Mouse (Mus musculus): ENCODE results near the gene Ndufc1. TPM values are rescaled to one million over a fixed set of nuclear protein-coding genes. Genes with fewer than 3 reads are reported as not detected.
A peak's percentile ranks its signal among the peaks of the same experiment; 100 is the strongest.

The Ndufc1 gene
- total and polyA plus RNA-seq, 3 experiments, result 159 to 213 (median 206) TPM

DNA sequence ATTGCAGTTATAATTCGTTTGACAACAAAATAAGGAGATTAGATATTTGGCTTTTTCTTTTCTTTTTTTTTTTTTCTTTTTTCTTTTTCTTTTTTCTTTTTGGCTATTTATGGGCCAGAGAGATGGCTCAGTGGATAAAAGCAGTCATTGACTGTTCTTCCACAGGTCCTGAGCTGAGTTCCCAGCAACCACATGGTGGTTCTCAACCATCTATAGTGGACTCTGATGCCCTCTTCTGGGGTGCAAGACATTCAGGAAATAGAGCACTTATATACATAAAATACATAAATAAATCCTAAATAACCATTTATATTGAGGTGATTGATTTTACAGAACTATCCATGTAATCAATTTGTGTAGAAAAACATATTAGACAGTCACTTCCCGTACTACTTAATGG lies 8.7 kb upstream of the Ndufc1 start (continued):
- peak; percentile 55 for TF ChIP-seq MXI1 (IDR thresholded peaks at IDR 0.05; ENCODE audit: low read depth, low read length)
- no peak for TF ChIP-seq SMC3 (IDR thresholded peaks at IDR 0.05; ENCODE audit: low read depth, low read length)
- peak; percentile 60; the same call in 1 of the 2 replicates for TF ChIP-seq MYC (IDR thresholded peaks at IDR 0.05; ENCODE audit: low read depth, low read length)
- TF ChIP-seq POLR2A (IDR thresholded peaks at IDR 0.05; ENCODE audit: low read depth, low read length), result no peak
- TF ChIP-seq MAX (IDR thresholded peaks at IDR 0.05; ENCODE audit: low read length), result peak; percentile 34; the same call in 1 of the 2 replicates

DNA sequence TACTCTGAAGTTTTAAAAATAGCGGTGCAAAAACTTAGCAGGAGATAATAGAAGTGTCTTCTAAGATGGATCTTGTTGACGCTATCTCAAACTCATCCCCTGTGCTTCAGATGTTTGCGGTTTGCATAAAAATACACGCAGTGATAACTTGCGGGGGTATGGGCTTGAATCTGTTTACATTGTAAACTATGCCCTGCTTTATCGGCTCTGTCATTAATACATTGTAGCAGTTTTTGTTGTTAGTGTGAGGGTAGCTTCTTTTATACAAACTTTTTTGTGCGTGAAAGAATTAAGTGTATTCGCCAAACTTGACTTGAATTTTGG lies 8.3 kb upstream of the Ndufc1 start:
- no peak overlapping the region for H3K27ac ChIP-seq (ENCODE audit: insufficient read depth, low read depth)

GRCm38 (mm10) chr3:51416364-51417134 lies 7.8 kb upstream of the Ndufc1 start:
- peak overlapping the region; percentile 78 to 82 (median 80) for H3K4me3 ChIP-seq (replicated peaks in 1 of 3; ENCODE audit: low read depth in 2 of 3, low read length in 2 of 3, poor library complexity in 1 of 3)
- H3K36me3 ChIP-seq (replicated peaks in 1 of 2; ENCODE audit: control insufficient read depth in 1 of 2, insufficient read depth in 1 of 2, low read length in 1 of 2), result peaks cover 0 to 25% of the 10 kb centered on the region in 2 experiments
- TF ChIP-seq SMC3 (IDR thresholded peaks at IDR 0.05; ENCODE audit: low read depth, low read length) (no peak), RAD21 (IDR thresholded peaks at IDR 0.05; ENCODE audit: low read depth, low read length) (no peak), NRF1 (IDR thresholded peaks at IDR 0.05; ENCODE audit: low read depth, low read length) (no peak), JUN (IDR thresholded peaks at IDR 0.05; ENCODE audit: insufficient read depth, low read depth, low read length) (no peak), HCFC1 (IDR thresholded peaks at IDR 0.05; ENCODE audit: low read depth, low read length) (no peak), MXI1 (IDR thresholded peaks at IDR 0.05; ENCODE audit: low read depth, low read length) (0 out of 2 replicates have a peak, but pooled peaks have one; percentile 2), ELF1 (IDR thresholded peaks at IDR 0.05; ENCODE audit: low read depth, low read length) (no peak), UBTF (IDR thresholded peaks at IDR 0.05; ENCODE audit: low read depth, low read length) (peak; percentile 59; the same call in 1 of the 2 replicates), CTCF (conservative IDR thresholded peaks at IDR 0.05 in 1 of 2, IDR thresholded peaks at IDR 0.05 in 1 of 2; ENCODE audit: low read depth in 2 of 2, low read length in 2 of 2) (no peak)
- H3K9ac ChIP-seq (ENCODE audit: insufficient read depth, low read depth), result peak overlapping the region; percentile 97
- in situ Hi-C loops (cut with MboI; ENCODE audit: low pct_ligation_motif_present, low pct_unique_long_range_greater_than_20kb, low sequenced_read_pairs) (no loop called here), dilution Hi-C loops (cut with MboI; ENCODE audit: extremely low pct_ligation_motif_present, extremely low pct_unique_long_range_greater_than_20kb, low sequenced_read_pairs) (no loop called here)
- DNase-seq (ENCODE audit: extremely low read depth), result peak; percentile 42
- H3K27ac ChIP-seq (ENCODE audit: insufficient read depth, low read depth), result peak overlapping the region; percentile 69
- peak overlapping the region; percentile 67 for H3K4me2 ChIP-seq (ENCODE audit: insufficient read depth, low read depth, poor library complexity, severe bottlenecking)
- no peaks in the 10 kb centered on the region for H3K27me3 ChIP-seq (replicated peaks)
- no peaks in the 10 kb centered on the region for H3K9me3 ChIP-seq (replicated peaks; ENCODE audit: low read length)
- peaks cover 0 to 48% of the 10 kb centered on the region in 2 experiments; a peak in 3 of 4 replicates for H3K4me1 ChIP-seq (ENCODE audit: control insufficient read depth in 1 of 2, insufficient read depth in 2 of 2)
- H3K79me2 ChIP-seq (replicated peaks; ENCODE audit: control insufficient read depth, extremely low read depth, insufficient read depth, poor library complexity, severe bottlenecking), result peaks cover 63% of the 10 kb centered on the region

More for the DNA sequence above, 8.3 kb upstream of the Ndufc1 start:
- no peaks in the 10 kb centered on the region for H3K9me3 ChIP-seq (replicated peaks; ENCODE audit: low read length)
- peak overlapping the region; percentile 78 to 82 (median 80) for H3K4me3 ChIP-seq (replicated peaks in 1 of 3; ENCODE audit: low read depth in 2 of 3, low read length in 2 of 3, poor library complexity in 1 of 3)
- TF ChIP-seq PAX5 (IDR thresholded peaks at IDR 0.05; ENCODE audit: low read length) (no peak), POLR2AphosphoS2 (IDR thresholded peaks at IDR 0.05; ENCODE audit: low read depth, low read length) (no peak), ZKSCAN1 (IDR thresholded peaks at IDR 0.05; ENCODE audit: borderline replicate concordance, low read depth, low read length) (no peak), SMC3 (IDR thresholded peaks at IDR 0.05; ENCODE audit: low read depth, low read length) (no peak), GABPA (IDR thresholded peaks at IDR 0.05; ENCODE audit: insufficient replicate concordance, low read depth, low read length) (no peak), E2F4 (IDR thresholded peaks at IDR 0.05; ENCODE audit: insufficient replicate concordance, low read depth, low read length) (no peak), UBTF (IDR thresholded peaks at IDR 0.05; ENCODE audit: low read depth, low read length) (no peak), TCF12 (IDR thresholded peaks at IDR 0.05; ENCODE audit: low read depth, low read length) (no peak), CHD1 (IDR thresholded peaks at IDR 0.05; ENCODE audit: low read depth, low read length) (no peak), MXI1 (IDR thresholded peaks at IDR 0.05; ENCODE audit: low read depth, low read length) (no peak), KAT2A (IDR thresholded peaks at IDR 0.05; ENCODE audit: insufficient replicate concordance, low read length) (no peak), POLR2A (IDR thresholded peaks at IDR 0.05; ENCODE audit: low read depth, low read length) (no peak), MAZ (IDR thresholded peaks at IDR 0.05; ENCODE audit: low read depth, low read length) (no peak), MEF2A (IDR thresholded peaks at IDR 0.05; ENCODE audit: borderline replicate concordance, low read depth, low read length) (no peak), USF1 (IDR thresholded peaks at IDR 0.05; ENCODE audit: low read depth, low read length) (no peak), NELFE (IDR thresholded peaks at IDR 0.05; ENCODE audit: low read depth, low read length) (no peak), RAD21 (IDR thresholded peaks at IDR 0.05; ENCODE audit: low read depth, low read length) (no peak), BHLHE40 (IDR thresholded peaks at IDR 0.05; ENCODE audit: low read depth, low read length) (no peak), SIN3A (IDR thresholded peaks at IDR 0.05; ENCODE audit: low read length) (no peak), ZC3H11A (IDR thresholded peaks at IDR 0.05; ENCODE audit: low read depth, low read length) (no peak)
- in situ Hi-C loops (cut with MboI; ENCODE audit: low pct_ligation_motif_present, low pct_unique_long_range_greater_than_20kb, low sequenced_read_pairs), result no loop called here
- H3K36me3 ChIP-seq (replicated peaks in 1 of 2; ENCODE audit: control insufficient read depth in 1 of 2, insufficient read depth in 1 of 2, low read length in 1 of 2), result peaks cover 4 to 30% of the 10 kb centered on the region in 2 experiments
- dilution Hi-C loops (cut with MboI; ENCODE audit: extremely low pct_ligation_motif_present, extremely low pct_unique_long_range_greater_than_20kb, low sequenced_read_pairs), result no loop called here
- peaks cover 69% of the 10 kb centered on the region for H3K79me2 ChIP-seq (replicated peaks; ENCODE audit: control insufficient read depth, extremely low read depth, insufficient read depth, poor library complexity, severe bottlenecking)
- H3K4me1 ChIP-seq (ENCODE audit: control insufficient read depth in 1 of 2, insufficient read depth in 2 of 2), result peaks cover 0 to 53% of the 10 kb centered on the region in 2 experiments; a peak in 3 of 4 replicates
- peak overlapping the region; percentile 67 for H3K4me2 ChIP-seq (ENCODE audit: insufficient read depth, low read depth, poor library complexity, severe bottlenecking)
- no peak for DNase-seq (ENCODE audit: extremely low read depth)
- peak overlapping the region; percentile 97 for H3K9ac ChIP-seq (ENCODE audit: insufficient read depth, low read depth)
- H3K27me3 ChIP-seq (replicated peaks), result no peaks in the 10 kb centered on the region

All from CH12.LX (cell line).